Mouse (Mus musculus) kidney, adult 8-10 months (tissue): ENCODE measurements around the gene Eif2d.
A peak's percentile ranks its signal among the peaks of the same experiment; 100 is the strongest.

ENCODE experiments used
- DNase-seq, 2 experiments: peaks; one replicate each; pipeline ENCODE4 v3.0.0; 2022

Gene Eif2d

GRCm38 (mm10) chr1:131153018-131153629 is at the start of gene Eif2d:
Gene Eif2d (plus strand): TSS chr1:131153181.
- peak; percentile 86 to 90 for DNase-seq

GRCm38 (mm10) chr1:131103776-131104424 is 49.1 kb upstream of the Eif2d start:
- DNase-seq, result no peak

GRCm38 (mm10) chr1:131107575-131108308 is 45.2 kb upstream of the Eif2d start:
- peak in 1 of 2 experiments; percentile 70 for DNase-seq

- no peak for DNase-seq
These were observed 42.4 kb upstream of the Eif2d start for GRCm38 (mm10) chr1:131110525-131111106.

GRCm38 (mm10) chr1:131112576-131112975 is 40.4 kb upstream of the Eif2d start:
- DNase-seq, result peak; percentile 80 to 82

GRCm38 (mm10) chr1:131115932-131116331 is 37.0 kb upstream of the Eif2d start:
- peak in 1 of 2 experiments; percentile 66 for DNase-seq

GRCm38 (mm10) chr1:131116430-131117011 is 36.5 kb upstream of the Eif2d start:
- DNase-seq, result no peak

- no peak for DNase-seq
These were observed 34.5 kb upstream of the Eif2d start for GRCm38 (mm10) chr1:131118530-131118929.

GRCm38 (mm10) chr1:131119026-131119425 is 34.0 kb upstream of the Eif2d start:
- peak in 1 of 2 experiments; percentile 52 for DNase-seq

- DNase-seq, result peak in 1 of 2 experiments; percentile 39
These were observed 31.0 kb upstream of the Eif2d start for GRCm38 (mm10) chr1:131121987-131122386.

- no peak for DNase-seq
These were observed 29.3 kb upstream of the Eif2d start for GRCm38 (mm10) chr1:131123522-131124265.

GRCm38 (mm10) chr1:131125987-131126744 is 26.8 kb upstream of the Eif2d start:
- no peak for DNase-seq

GRCm38 (mm10) chr1:131134231-131134630 is 18.8 kb upstream of the Eif2d start:
- no peak for DNase-seq

GRCm38 (mm10) chr1:131134942-131135522 is 17.9 kb upstream of the Eif2d start:
- DNase-seq, result peak; percentile 42 to 55

- DNase-seq, result no peak
These were observed 16.9 kb upstream of the Eif2d start for GRCm38 (mm10) chr1:131135960-131136629.

- DNase-seq, result no peak
These were observed 15.9 kb upstream of the Eif2d start for GRCm38 (mm10) chr1:131137111-131137510.

- DNase-seq, result peak in 1 of 2 experiments; percentile 15
These were observed 15.3 kb upstream of the Eif2d start for GRCm38 (mm10) chr1:131137717-131138118.

GRCm38 (mm10) chr1:131138191-131139016 is 14.6 kb upstream of the Eif2d start, which contains the start of gene Dyrk3:
Gene Dyrk3 (minus strand): TSS chr1:131138340.
- DNase-seq, result peak; percentile 87 to 88
